Mouse (Mus musculus) adrenal gland, adult 8-10 months (tissue): ENCODE results near the gene Gm3839. TPM values are rescaled to one million over a fixed set of nuclear protein-coding genes. Genes with fewer than 3 reads are reported as not detected.
"Not testable (repeated sequence)": the region's sequence is repeated elsewhere in the genome, so short reads cannot be mapped to it uniquely, and the experiment has no call there.

ENCODE experiments used
- DNase-seq: peaks from one replicate; pipeline ENCODE4 v3.0.0; 2022
- microRNA-seq, 2 experiments: library from miRNA; unstranded; fragments of <30 nt; microRNA quantifications; one replicate each; pipeline ENCODE4 v1.2.0; 2022
- total RNA-seq, 4 experiments: library from RNA; stranded (reverse); gene quantifications; 2 replicates each; pipeline ENCODE4 v1.2.4; 2022

The Gm3839 gene
- 1 to 10 TPM in 1 of 4 experiments, under 1 TPM in 1, not detected in 2; 0.35 to 1.1 TPM for total RNA-seq

DNA sequence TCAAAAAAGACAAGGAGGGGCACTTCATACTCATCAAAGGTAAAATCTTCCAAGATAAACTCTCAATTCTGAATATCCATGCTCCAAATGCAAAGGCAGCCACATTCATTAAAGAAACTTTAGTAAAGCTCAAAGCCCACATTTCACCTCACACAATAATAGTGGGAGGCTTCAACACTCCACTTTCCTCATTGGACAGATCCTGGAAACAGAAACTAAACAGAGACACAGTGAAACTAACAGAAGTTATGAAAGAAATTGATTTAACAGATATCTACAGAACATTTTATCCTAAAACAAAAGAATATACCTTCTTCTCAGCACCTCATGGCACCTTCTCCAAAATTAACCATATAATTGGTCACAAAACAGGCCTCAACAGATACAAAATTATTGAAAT, at the start of gene Gm3839:
Gm3839 (minus strand) TSS at position 101 of the 400 bp plus-strand sequence.
- not testable (repeated sequence) for DNase-seq

DNA sequence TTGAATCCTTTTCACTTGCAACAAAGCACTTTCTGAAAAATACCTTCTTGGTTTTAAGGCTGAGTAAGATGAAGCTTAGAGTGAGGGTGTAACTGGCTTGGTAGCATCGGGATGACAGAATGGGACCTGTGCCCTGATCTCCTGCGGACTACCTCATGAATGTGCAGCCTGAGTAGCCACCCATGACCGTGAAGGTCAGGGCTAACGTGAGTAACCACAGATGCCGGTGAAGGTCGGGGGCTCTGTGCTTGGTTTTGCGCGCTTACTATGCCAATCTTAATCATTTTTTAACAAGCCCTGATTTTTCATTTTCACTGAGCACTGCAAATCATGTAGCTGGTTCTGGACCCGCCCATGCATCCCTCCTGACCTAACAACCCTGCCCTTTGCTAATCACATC, 49.1 kb upstream of the Gm3839 start:
- DNase-seq: peak; percentile 22

DNA sequence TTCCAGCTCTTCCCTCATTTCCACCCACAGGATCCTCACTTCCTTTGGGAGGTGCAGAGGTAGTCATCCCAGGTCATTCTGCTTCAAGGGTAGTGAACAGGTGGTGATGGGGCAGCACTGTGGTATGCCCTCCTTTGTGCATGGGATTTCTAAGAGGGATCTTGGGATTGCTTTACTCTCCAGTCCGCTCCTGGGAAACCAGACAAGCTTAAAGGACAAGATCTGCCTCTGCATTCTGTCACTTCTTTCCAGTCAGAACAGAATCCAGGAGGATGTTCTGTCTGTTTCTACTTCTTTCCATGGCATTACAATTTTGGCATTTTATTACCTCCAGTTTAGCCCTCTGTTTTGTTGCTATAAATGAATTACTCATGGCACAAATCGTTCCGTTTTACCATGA, 21.3 kb upstream of the Gm3839 start:
- no peak for DNase-seq

GRCm38 (mm10) chr14:11375225-11375624, 18.7 kb upstream of the Gm3839 start:
- no peak for DNase-seq

DNA sequence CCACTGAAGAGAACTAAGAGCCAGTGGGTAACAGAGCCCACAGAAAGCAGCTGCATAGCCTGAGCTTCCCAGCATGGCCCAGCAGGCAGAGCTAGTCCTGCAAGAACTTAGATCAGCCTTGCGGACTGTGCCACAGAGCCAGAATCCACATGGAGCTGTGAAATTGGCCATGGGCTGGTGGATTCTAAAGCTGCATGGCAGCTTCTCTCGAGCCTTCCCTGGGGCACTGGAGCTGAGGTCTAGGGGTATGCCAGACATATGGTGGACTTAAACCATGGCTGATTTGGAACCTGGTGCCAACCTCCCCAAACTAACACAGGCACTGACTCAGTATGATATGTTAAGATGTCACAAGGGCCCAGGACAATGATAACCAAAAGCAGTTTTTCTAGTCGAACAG, 10.4 kb downstream of the Gm3839 start:
- no peak for DNase-seq

- no peak for DNase-seq
Observed at GRCm38 (mm10) chr14:11329993-11330392, 26.5 kb downstream of the Gm3839 start.

- no peak for DNase-seq
Observed at GRCm38 (mm10) chr14:11307079-11307478, 49.4 kb downstream of the Gm3839 start.

GRCm38 (mm10) chr14:11287956-11288355, 68.6 kb downstream of the Gm3839 start:
- DNase-seq: not testable (repeated sequence)

GRCm38 (mm10) chr14:11257161-11257705, 99.3 kb downstream of the Gm3839 start:
- DNase-seq: no peak

DNA sequence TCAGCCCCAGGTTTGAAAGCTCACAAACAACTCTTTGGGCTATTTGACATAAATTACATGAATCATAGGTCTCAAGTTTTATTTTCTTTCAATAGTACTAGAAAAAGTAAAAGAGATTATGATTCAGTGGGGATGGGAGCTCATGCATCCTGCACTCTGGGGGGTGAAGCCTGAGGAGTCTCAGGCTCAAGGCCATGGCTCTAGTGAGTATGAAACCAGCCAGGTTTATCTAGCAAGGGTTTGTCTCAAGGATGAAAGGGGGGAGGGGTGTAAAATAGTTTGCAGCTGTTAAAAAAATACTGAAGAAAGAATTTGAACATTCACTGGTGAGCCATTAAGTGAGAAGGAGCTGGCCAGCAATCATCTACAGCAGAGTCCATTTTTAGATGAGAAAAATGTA, 108.5 kb downstream of the Gm3839 start:
- no peak for DNase-seq

DNA sequence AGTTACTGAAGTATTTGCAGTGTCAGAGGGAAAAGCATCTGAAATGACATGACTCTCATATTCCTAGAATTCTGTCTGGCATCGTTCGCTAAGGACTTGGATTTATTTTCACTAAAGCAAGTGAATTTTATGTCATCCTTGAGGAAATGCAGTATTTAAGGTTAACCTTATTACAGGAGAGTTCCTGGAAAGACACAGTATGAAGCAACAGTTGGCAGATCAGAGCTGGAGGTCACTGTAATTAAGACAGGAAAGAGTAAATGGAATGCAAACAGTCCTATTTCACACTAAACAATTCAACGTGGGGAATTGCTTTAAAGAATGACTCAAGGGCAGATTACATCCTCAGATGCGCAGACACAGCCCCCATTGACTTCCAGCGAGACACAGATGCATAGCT, 112.0 kb downstream of the Gm3839 start:
- no peak for DNase-seq

DNA sequence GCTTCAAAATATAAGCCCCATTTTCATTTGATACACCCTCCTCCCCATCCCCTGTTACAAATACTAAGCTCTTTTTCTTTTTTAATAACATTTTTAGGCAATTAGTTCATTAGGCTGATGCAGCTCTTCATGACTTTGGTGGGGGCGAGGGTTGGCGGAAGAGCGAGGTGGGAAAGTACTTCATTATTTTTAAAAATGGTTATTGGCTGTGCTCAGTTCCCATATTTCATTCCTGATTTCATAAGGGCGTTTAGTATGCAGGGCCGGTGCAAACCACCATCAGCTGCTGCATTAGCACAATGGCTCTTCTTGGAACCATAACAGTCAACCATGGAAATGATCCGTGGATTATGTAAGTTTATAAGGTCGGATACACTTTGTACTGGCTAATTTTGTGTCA, 124.4 kb downstream of the Gm3839 start:
- no peak for DNase-seq

Small RNA genes within 50 kb of the gene (microRNA-seq; reads per million reads assigned to microRNA genes)
- gene Mir5124b: 0 reads per million in 2 experiments

Other genes with a start within 250 kb of the Gm3839 start
- 10 to 100 TPM in 2 of 4 experiments, 1 to 10 TPM in 2; 9.2 to 14.5 (median 10.5) TPM for gene Fhit, start 194.7 kb downstream of the Gm3839 start, total RNA-seq
- gene Ptprg, start 196.8 kb upstream of the Gm3839 start, total RNA-seq: 100 to 1,000 TPM in 3 of 4 experiments, 10 to 100 TPM in 1; 96.2 to 135 (median 118) TPM